Mouse (Mus musculus) spleen, adult 12 weeks (tissue): ENCODE measurements around the gene Mmel1.

ENCODE experiments used
- DNase-seq: peaks from one replicate; pipeline ENCODE4 v3.0.0; 2022; ENCODE audit warnings: low spot score

Gene Mmel1

DNA sequence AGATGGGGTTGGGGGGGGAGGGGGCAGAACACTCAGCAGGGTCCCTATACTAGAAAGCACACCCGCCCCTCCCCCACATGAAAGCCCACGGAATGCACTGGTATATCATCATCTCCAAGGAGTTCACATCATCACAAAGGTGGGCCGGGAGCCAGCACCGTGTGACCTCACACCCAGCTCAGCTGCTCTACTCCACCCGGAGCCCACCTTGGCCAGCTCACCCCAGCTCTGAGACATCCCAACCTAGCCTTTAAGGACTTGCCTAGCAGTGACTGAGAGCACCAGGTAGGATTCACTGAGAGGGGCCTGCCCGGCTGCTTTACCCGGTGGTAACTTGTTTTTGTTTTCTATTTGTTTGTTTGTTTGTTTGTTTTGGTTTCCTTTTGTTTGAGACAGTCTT, at the start of gene Mmel1:
Gene Mmel1 (plus strand): TSS at position 146 of the 400 bp plus-strand sequence.
- DNase-seq = no peak

DNA sequence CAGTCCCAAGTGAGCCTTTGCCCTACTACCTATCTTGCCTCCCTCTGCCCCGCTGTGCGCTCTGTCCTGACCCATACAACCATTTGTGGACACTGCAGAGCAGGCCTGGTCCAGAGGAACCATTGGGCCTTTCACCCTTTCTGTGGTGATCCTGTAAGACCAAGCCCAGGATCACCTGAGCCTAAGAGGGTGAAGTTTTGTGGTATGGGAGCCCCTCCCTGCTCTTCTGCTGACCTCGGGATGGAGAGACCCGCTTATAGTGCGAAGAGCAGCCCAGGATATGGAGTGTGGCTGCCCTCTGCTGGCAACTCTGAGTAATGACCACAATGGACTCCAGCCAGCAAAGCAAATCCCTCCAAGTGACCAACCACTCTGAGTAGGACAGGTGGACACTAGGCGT, 43.7 kb upstream of the Mmel1 start:
- no peak for DNase-seq

DNA sequence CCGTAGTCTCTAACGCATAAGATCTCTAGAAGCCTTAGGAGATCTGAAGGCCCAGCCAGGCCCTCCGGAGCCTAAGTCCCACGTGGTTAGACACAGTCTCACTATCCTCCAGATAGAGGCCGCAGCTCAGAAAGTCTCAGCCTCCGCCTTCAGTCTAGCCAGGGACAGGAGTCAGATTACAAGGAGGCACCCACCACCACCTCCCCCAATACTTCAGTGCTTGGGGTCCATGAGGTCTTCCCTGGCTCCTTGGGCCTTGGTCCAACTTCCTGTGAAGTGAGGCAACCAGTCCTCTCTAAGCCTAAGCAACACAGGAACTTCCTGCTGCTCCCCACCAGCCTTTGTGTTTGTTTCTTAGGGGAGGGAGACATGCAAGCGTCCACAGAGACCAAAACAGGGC, 43.2 kb upstream of the Mmel1 start:
- no peak for DNase-seq

DNA sequence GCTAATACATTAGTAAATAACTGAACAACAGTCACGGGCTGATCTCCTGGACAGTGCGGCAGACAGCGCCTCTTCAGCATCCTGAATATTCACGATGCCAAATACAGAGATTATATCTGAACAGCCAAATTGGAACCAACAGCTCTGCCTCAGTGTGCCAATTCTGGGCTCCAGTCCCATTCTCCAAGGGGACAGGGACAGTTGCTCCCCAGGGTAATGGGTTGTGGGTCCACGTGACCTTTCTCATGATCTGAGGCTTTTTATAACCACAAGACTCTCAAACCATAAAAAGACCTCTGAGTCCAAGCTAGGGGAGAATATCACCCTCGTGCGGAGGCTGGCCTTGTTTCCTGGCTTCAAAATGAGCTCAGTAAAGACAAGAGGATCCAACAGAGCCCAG, 42.2 kb upstream of the Mmel1 start:
- DNase-seq = no peak

DNA sequence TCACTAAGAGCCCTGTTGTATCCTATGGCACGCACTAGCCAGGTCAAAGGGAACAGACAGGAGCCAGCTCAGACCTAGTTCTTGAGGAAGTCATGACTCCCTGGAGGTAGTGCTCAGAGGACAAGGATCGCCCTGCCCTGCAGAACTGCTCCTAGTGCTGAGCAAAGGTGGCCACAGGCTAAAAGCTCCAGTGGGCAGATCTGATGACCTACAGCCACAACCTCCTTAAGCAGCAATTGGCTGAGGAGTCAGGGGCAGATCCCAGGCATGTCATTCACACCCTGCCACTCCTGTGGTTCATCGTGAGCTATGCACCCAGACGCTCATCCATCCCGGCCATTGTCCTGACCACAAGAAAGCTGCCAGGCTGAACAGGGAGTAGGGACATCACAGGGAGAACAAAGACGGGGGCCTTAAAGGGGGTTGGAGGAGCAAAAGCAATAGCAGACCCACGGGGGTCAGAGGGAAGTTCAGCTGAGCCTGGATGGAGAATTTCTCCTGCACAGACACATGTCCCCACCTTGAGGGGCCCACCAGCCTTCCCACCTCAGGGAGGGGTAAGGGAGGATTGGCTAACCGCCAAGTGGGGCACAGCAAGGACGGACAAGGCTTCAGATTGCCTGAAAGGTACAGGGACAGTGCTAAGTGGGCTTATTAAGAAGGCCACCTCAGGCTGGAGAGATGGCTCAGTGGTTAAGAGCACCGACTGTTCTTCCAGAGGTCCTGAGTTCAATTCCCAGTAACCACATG, 41.3 kb upstream of the Mmel1 start:
- DNase-seq = no peak

DNA sequence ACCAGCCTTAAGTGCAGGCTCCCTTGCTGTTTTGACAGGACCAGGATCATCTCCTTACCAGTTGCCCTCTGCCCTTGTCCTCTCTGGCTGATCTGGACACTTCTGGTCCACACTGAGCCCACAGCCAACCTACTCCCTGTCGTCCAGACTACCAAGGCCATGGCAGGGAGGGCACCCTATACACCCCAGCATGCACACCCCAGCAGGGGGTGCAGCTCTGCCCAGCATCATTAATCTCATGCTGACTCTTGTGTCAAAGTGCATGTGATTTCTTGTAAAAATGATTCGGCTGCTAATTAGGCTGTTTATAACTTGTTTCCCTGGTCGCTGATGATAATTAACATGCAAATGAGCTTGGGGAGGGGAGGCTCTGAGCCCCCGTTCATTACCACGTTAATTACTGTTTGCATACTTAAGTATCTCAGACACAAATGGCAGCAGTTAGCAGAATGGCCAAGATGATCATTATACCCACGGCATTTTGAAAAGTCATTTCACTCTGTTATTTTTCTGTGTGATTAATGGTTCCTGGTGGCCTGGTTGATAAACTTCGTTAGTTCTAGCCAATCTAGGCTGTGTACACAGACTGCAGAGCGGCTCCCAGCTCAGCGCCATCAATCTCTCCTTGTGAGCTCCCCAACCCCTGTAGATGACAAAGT, 37.3 kb upstream of the Mmel1 start:
- no peak for DNase-seq

DNA sequence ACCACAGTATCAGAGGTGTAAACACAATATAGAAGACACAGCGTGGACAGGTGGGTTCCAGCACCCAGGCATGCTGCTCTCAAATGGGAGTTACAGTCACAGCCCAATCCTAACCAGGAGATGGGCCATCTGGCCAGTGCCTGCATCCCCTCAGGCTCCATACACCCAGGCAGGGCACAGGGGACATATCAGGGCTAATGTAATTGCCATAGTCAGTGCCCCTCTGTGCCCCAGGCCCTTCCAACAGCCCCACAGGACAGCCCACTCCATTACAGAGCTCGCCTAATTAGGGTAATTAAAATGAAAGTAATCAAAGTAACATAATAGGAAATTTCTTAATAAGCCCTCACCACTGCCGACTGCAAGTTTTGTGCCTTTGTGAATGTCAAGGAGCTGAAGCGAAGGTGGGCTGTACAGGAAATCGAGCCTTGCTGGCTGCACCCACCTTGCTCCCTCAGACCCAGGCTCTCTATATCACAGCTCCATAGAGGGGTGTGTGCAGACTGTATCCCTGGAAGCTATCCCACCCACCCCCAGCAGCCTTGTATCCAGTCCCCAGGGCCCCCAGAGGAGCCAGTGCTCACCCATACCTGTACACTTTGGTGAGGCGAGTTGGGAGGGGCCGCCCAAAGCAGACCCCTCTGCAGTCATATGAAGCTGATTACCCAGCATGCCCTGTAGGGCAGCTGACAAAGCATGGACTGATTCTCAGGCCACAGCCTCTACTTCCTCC, 33.0 kb upstream of the Mmel1 start:
- no peak for DNase-seq

DNA sequence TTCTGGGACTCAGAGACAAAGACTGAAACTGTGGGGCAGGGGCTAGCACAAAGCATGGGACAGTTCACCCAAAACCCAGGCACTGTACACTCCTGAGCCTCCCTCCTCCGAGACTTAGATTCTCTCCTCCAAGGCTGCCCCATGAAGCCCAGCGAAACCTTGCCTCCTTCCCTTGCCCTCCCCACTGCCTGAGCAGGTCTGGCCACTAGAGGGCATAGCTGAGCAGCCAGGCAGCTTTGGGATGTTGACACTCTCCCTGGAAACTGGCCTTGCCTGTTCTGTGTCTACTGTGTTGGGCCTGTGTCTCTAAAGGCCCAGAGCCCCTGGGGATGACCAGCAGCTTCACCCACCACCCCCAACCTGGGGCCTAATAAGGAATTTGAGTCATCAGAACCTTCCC, 32.2 kb upstream of the Mmel1 start, which contains the start of gene Ttc34:
Gene Ttc34 (plus strand): TSS at position 290 of the 400 bp plus-strand sequence.
- peak; percentile 53 for DNase-seq

DNA sequence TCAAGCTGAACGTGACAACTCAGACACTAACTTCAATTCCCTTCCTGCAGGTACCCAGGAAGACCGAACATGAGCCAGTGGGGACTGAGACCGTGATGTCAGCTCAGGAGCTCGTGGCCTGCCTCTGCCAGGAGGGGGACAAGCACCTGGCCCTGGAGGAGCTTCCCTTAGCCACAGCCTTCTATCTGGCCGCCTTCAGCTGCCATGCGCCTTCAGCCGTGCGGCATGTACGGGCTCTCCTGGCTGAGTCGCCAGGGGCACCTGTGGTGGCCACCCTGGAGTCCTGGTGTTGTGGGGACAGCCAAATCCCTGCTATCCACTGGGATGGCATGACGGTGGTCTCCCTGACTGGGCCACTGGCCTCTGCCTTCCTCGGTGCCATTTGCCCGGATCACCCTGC, 30.6 kb upstream of the Mmel1 start:
- no peak for DNase-seq

DNA sequence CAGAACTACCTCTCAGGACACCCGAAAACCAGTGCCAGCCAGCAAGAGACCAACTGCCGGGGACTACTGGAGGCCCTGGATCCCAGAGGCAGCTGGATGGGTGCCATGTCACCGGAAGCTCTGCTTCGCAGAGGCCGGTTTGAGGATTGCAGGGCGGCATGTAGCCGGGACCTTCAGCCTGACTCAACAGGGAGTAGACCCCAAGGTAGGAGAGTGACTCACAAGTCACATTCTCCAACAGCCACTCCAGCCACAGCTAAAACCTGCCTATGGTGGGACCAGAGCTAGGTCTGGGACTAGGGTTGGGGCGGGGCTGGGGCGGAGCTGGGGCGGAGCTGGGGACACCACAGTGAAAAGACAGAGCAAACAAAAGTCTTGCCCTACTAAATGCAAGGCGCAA, 30.0 kb upstream of the Mmel1 start:
- no peak for DNase-seq

DNA sequence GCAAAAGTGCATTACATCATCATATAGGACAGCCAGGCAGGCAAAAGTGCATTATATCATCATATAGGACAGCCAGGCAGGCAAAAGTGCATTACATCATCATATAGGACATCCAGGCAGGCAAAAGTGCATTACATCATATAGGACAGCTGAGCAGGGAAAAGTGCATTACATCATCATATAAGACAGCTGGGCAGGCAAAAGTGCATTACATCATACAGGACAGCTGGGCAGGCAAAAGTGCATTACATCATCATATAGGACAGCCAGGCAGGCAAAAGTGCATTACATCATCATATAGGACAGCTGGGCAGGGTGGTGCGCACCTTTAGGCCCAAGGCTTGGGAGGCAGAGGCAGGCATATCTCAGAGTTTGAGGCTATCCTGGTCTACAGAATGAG, 16.7 kb upstream of the Mmel1 start:
- no peak for DNase-seq

DNA sequence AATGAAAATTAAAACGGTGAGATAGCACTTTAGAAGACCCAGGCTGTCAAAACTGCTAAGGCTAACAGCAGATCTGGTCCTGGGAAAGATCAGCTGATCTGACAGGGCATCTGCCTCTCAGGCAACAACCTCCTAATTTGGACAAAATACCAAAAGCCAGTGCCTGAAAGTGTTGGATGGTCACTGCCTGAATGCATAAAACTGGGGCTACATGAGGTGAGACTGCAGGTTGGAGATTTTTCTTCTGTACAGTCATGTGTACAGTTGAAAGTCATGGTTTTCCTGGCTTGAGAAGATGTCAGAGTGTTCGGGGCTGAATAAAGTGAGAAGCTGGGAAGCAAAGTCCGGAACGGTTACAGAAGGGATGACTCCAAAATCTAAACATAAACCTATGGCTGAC, 15.5 kb upstream of the Mmel1 start:
- DNase-seq = no peak

DNA sequence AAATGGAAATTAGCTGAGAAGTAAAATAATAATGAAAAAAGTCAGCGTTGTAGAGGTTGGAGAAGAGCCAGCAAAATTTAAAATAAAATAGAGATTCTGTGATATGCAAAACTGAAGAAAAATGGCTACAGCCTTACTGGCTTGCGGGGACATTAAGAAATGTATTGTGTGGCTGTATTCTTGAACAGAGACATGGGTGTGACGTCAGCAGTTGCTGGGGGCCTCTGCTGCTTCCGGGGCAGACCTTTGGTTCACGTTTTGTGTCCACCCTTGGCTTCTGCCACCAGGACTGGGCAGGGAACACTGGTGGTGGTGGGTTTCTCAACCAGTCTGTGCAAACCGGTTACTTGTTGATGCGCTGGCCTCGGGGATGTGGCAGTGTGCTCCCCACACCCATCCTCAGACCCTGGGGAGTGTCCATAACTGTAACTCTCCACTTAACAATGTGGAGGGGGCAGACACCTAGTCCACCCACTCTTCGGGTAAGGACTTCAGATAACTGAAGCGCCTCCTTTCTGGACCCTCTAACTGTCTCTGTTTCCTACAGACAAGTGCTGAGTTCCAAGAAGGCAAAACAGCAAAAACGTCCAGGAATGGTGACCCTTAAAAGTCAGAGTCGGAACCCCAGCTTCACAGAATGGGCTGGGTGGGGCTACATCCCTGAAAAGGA, 14.6 kb upstream of the Mmel1 start:
- no peak for DNase-seq

DNA sequence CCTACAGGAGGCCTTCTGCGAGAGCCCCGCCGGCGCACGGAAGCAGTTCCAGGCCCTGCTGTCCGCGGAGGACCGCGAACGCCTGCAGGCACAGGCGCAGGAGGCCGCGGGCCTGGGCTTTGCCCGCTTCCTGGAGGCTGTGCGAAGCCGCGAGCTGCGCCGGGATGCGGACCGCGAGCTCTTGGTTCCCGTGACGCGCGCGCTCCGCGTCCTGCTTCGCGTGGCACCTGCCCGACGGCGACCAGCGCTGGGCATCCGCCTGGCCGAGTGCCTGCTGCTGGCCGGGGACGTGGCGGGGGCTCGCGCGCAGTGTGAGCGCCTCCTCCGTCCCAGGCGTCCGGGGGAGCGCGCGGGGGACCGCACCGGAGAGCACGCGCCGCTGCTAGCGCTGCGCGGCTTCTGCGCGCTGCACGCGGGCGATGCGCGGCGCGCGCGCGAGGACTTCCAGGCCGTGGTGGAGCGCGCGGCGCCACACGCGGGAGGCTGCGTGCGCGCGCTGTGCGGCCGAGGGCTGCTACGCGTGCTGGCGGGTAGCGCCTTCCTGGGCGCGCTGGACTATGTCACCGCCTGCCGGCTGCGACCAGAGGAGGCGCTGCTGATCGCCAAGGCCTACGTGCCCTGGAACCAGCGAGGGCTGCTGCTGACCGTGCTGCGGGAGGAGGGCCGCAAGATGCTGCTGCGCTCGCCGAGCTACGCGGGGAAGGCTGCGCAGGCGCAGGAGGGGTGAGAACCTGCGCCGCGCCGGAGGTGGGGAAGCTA, 13.5 kb upstream of the Mmel1 start:
- no peak for DNase-seq

DNA sequence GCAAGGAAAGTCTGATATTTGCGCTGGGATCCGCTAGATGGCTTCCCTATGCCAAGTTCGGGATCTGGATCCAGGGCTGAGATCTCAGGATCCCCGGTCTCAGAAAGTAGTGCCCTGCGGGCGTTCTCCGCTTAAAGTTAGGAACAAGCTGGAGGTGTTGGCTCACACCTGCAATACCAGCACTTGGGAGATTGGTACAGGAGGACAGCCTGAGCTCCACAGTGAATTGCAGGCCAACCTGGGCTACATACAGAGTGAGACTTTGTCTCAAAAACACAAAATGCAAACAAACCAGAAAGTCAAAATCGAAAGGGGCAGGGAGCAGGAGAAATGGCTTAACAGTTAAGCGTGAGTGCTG, 12.9 kb upstream of the Mmel1 start:
- no peak for DNase-seq

DNA sequence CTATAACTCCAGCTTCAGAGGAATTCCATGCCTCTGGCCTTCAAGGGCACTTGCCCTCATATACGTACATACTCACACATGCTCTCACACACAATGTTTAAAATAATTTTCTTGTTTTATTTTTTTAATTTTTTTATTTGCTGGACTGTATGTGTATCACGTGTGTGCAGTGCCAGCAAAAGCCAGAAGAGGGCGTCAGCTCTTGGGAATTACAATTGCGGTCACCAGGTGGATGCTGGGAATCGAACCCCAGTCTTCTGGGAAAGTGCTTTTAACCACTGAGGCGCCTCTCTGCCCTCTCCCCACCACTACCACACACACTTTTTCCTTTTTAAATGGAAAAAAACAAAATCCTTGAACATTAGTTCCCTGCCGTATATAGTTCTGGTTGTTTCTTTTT, 12.5 kb upstream of the Mmel1 start:
- DNase-seq = no peak

DNA sequence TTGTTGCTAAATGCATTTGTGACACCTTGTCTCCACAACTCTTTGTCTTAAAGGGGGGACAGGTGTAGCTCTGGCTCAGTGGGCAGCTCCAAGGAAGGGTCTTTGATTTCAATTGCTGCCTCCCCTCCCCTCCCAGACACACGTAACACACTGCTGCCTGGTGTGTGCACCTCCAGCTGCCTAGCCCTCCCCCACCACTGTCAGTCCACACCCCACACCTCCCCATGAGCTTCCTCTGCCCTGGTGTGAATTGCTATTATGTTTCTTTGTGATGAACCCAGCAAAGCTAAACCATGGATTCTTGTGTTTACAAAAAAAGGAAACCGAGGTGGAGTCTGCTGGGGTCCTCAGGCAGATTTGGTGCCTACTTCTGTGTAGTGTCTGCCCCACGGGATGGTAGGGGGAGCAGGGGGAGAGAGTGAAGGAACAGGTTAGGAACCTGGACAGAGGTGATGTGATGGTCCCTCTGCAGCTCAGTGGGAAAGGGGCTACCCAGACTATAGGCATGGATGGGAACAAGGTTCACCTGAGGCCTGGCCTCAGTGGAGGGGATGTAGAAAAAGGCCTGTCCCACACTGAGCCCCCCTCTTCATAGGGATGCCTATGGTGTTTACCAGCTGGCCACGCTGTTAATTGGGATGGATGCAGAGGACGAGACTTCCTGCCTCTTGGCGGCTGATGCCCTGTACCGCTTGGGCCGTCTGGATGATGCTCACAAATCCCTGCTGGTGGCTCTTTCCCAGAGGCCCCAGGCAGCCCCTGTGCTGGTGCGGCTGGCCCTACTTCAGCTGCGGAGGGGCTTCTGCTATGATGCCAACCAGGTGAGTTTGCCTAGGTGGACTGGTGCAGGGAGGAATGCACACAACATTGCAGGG, 11.8 kb upstream of the Mmel1 start:
- DNase-seq = no peak

DNA sequence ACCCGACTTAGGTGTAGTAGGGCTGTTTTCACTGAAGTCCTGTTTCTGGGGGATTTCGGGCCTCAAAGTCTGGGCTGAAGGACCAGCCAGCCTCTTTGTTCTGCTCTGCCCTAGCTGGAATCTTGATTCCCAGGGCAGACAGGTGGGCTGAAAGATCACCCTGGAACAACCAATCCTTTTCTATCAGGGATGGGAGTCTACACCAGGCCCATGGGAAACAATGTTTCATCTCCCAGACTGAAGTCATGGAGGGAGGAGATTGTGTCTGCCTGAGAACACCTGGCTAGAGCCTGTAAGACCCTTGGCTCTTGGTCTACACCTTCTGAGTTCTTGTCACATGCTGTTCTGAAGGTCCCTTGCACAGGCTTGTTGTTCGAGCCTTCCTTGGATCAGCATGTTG, 10.8 kb upstream of the Mmel1 start:
- DNase-seq = no peak

DNA sequence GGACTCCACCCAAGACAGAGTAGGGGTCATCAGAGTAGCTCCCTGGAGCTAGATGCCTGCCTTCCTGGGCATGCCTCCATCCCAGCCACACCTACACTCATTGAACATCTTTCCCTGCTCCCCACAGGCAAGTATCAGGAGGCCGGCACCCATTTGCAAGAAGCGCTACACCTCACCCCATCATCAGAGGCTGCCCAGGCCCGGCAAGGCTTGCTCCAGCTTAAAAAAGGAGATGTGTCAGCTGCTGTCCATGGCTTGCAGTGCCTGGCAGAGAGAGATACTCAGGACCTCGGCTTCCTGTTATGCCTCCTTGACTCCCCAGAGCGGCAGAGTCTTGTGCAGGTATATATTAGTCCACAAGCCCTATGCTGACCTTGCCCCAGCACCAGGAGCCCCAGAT, 7.4 kb upstream of the Mmel1 start:
- DNase-seq = no peak

DNA sequence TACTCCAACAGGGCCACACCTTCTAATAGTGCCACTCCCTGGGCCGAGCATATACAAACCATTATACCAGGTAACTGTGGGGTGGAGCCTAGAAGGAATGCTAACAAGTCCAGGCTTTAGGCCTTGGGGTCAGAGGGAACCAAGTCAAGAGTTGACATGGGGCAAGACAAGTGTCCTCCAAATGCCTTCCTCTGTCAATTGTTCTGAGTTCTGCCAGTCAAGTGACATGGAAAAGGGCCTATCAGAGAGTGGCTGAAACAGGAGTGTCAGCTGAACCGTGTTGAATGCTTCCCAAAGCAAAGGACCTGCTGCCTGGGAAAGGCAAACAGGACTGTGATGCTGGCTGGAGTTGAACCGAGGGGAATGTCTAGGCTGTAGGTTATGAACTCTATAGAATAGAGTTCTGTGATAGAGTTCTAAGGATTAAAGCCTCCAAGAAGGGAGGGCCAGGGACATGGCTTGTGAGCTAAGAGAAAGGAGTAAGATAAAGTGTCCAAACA, 5.9 kb upstream of the Mmel1 start:
- no peak for DNase-seq

DNA sequence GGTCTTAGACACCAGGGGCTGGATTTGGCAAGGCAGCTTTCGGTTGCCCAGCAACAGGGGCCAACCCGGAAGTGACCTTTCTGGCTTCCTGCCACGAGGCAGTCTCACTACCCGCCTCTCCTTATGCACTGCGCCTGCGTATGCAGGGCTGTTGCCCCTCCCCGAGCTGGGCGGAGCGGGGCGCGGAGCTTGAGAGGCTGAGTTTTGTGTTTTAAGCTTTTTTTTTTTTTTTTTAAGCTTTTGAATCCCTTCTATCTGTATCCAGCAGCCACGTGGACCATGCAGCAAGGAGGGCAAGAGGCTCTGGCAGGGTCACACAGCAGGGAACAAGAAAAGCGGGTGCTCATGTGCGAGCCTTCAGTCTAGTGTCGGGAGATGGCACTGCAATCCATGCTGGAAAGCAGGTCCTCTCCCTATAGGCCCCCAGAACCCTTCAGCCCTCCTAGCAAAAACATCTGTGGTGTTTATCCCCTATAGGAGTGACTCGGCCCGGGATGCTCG, 5.1 kb upstream of the Mmel1 start:
- peak; percentile 63 for DNase-seq
